Mouse (Mus musculus) lung, embryonic 16.5 days (tissue): Measurements from ENCODE around the gene Tbc1d16. TPM values are rescaled to one million over a fixed set of nuclear protein-coding genes. Genes with fewer than 3 reads are reported as not detected.

Experiments
- ATAC-seq: fragments of 200-750 bp; cut with Nextera tagmentation; 2 replicates; pipeline ENCODE4 v1.8.0; 2017; ENCODE audit warnings: low read depth, mild to moderate bottlenecking, moderate library complexity
- H3K27ac ChIP-seq: fragments of 300-500 bp; sonication (generic); 2 replicates; pipeline ENCODE4 v1.5.1; 2014; ENCODE audit warnings: mild to moderate bottlenecking, control low read depth, low read length
- H3K27me3 ChIP-seq: fragments of 300-500 bp; sonication (generic); 2 replicates; pipeline ENCODE4 v1.6.1; 2014; ENCODE audit warnings: low read depth, low read length, mixed read lengths; ENCODE audit not compliant: control insufficient read depth, insufficient read depth
- H3K36me3 ChIP-seq: fragments of 300-500 bp; sonication (generic); 2 replicates; pipeline ENCODE4 v1.6.1; 2014; ENCODE audit warnings: low read length; ENCODE audit not compliant: control insufficient read depth, insufficient read depth
- H3K4me1 ChIP-seq: fragments of 300-500 bp; sonication (generic); replicated peaks from 2 replicates; pipeline ENCODE4 v1.6.1; 2014; ENCODE audit warnings: low read length, mixed read lengths; ENCODE audit not compliant: control insufficient read depth, insufficient read depth
- H3K4me2 ChIP-seq: fragments of 300-500 bp; sonication (generic); 2 replicates; pipeline ENCODE4 v1.6.1; 2014; ENCODE audit warnings: low read depth, low read length, control low read depth
- H3K4me3 ChIP-seq: fragments of 300-500 bp; sonication (generic); 2 replicates; pipeline ENCODE4 v1.5.1; 2014; ENCODE audit warnings: mild to moderate bottlenecking, low read length, control low read depth
- H3K9ac ChIP-seq: fragments of 300-500 bp; sonication (generic); 2 replicates; pipeline ENCODE4 v1.6.1; 2014; ENCODE audit warnings: low read length, control low read depth
- H3K9me3 ChIP-seq: fragments of 300-500 bp; sonication (generic); 2 replicates; pipeline ENCODE4 v1.6.1; 2016; ENCODE audit warnings: low read length; ENCODE audit not compliant: control insufficient read depth
- WGBS: fragments of 180-500 bp; shearing (Covaris S2); extraction: QIAGEN DNeasy Blood & Tissue Kit; methylation state at CpG from one replicate; pipeline ENCODE4 v1.1.7; 2014; 5-methylcytosine and 5-hydroxymethylcytosine counted together
- polyA plus RNA-seq: library from polyadenylated mRNA; unstranded; fragments of >200 nt; fragmentation: Nextera tagmentation; extraction: Ambion mirVana; gene quantifications from 2 replicates; pipeline ENCODE4 v1.2.1, GENCODE M21; 2015

Tbc1d16 gene
- polyA plus RNA-seq, 1 experiment from 2014 or later: 19.4 TPM

DNA sequence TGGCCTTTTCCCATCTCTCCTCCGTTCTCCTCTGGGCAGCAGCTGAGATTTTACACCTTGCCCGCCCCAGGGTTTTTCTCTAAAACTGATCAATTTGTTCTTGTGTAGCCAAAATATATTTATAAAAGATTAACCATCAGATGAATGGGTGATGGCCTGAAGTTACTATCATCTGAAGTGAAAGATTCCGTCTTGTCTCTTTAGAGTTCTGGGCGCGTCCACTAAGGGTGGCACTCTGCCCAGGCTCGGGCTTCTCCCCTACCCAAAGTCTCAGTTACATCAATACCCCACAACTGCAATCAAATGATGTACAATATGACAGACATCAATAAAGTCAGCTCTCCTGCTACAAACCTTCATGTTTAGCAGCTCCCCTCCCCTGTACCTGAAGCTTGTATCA lies 3.4 kb downstream of the Tbc1d16 start:
- no peak for ATAC-seq
- Histone ChIP-seq H3K4me3 (no peak overlapping the region), H3K4me1 (peaks cover 54% of the 10 kb centered on the region), H3K4me2 (no peak overlapping the region), H3K27me3 (no peaks in the 10 kb centered on the region), H3K36me3 (no peaks in the 10 kb centered on the region), H3K9me3 (no peaks in the 10 kb centered on the region), H3K27ac (no peak overlapping the region), H3K9ac (no peak overlapping the region)
- 91% methylated on average over 6 of the region's 6 CpGs for WGBS

- Histone ChIP-seq H3K9me3 (no peaks in the 10 kb centered on the region), H3K4me1 (peaks cover 51% of the 10 kb centered on the region), H3K9ac (peak overlapping the region; percentile 6; the same call in 1 of the 2 replicates), H3K4me2 (peak overlapping the region; percentile 24; the same call in 1 of the 2 replicates), H3K27me3 (no peaks in the 10 kb centered on the region), H3K36me3 (no peaks in the 10 kb centered on the region), H3K4me3 (no peak overlapping the region), H3K27ac (peak overlapping the region; percentile 91)
- peak; percentile 79 for ATAC-seq
- WGBS: 53% methylated on average over 20 of the region's 20 CpGs
Observed at GRCm38 (mm10) chr11:119223124-119223890, 5.0 kb downstream of the Tbc1d16 start.

DNA sequence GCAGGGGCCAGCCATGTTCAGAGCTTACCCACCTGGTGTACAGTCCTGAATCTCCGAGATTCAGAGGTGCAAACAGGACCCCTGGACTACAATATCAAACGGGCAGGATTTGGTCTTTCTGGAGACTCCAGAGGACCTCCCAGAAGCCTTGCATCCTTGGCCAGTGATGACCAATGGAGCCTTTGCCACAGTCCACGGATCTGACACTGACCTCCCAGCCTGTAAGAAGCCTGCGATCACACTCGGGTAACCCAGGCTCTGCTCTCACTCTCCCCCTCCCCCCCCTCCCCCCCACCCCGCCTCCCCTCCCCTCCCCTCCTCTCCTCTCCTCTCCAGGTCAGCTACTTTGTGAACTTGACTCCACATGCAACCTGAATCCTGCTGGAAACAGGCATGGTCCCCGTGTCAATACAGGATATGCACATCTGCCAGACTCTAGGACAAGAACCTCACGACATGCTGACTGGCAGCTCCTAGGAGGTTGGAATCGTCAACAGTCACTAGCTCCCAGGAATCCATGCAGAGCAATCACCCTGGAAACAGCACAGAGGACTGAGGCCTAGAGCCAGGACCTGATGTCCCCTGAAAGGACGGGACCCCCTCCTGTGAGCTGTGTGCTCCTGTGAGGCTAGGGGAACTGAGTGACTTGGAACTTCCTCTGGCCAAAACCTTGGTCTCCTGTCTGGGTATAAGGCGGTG lies 6.3 kb downstream of the Tbc1d16 start:
- no peak for ATAC-seq
- Histone ChIP-seq H3K27ac (no peak overlapping the region), H3K4me2 (no peak overlapping the region), H3K4me3 (no peak overlapping the region), H3K9me3 (no peaks in the 10 kb centered on the region), H3K27me3 (no peaks in the 10 kb centered on the region), H3K9ac (no peak overlapping the region), H3K36me3 (no peaks in the 10 kb centered on the region), H3K4me1 (peaks cover 48% of the 10 kb centered on the region)
- 41% methylated on average over 10 of the region's 11 CpGs for WGBS

GRCm38 (mm10) chr11:119219816-119220465 lies 8.4 kb downstream of the Tbc1d16 start:
- no peaks in the 10 kb centered on the region for H3K9me3 ChIP-seq
- no peak overlapping the region for H3K9ac ChIP-seq
- no peak for ATAC-seq
- H3K36me3 ChIP-seq: no peaks in the 10 kb centered on the region
- no peaks in the 10 kb centered on the region for H3K27me3 ChIP-seq
- WGBS: 31% methylated on average over 17 of the region's 17 CpGs
- peaks cover 49% of the 10 kb centered on the region for H3K4me1 ChIP-seq
- H3K27ac ChIP-seq: no peak overlapping the region
- no peak overlapping the region for H3K4me3 ChIP-seq
- H3K4me2 ChIP-seq: 0 out of 2 replicates have a peak overlapping the region, but pooled peaks have one; percentile 1

- Histone ChIP-seq H3K4me1 (peaks cover 48% of the 10 kb centered on the region), H3K4me2 (no peak overlapping the region), H3K9ac (no peak overlapping the region), H3K27ac (no peak overlapping the region), H3K4me3 (no peak overlapping the region), H3K36me3 (no peaks in the 10 kb centered on the region), H3K9me3 (no peaks in the 10 kb centered on the region), H3K27me3 (no peaks in the 10 kb centered on the region)
- WGBS: 90% methylated on average over 6 of the region's 6 CpGs
- no peak for ATAC-seq
Observed at GRCm38 (mm10) chr11:119217861-119218260, 10.4 kb downstream of the Tbc1d16 start.

GRCm38 (mm10) chr11:119215905-119216507 lies 12.3 kb downstream of the Tbc1d16 start:
- 24% methylated on average over 9 of the region's 9 CpGs for WGBS
- H3K9ac ChIP-seq: peak overlapping the region; percentile 57
- H3K4me2 ChIP-seq: peak overlapping the region; percentile 59

GRCm38 (mm10) chr11:119215038-119215904 lies 13.0 kb downstream of the Tbc1d16 start:
- peaks cover 49% of the 10 kb centered on the region for H3K4me1 ChIP-seq
- WGBS: under 1% methylated on average over 18 of the region's 18 CpGs

More at GRCm38 (mm10) chr11:119215905-119216507, 12.3 kb downstream of the Tbc1d16 start:
- H3K9me3 ChIP-seq: no peaks in the 10 kb centered on the region
- peak overlapping the region; percentile 97 for H3K27ac ChIP-seq
- H3K4me3 ChIP-seq: peak overlapping the region; percentile 34
- no peaks in the 10 kb centered on the region for H3K36me3 ChIP-seq
- H3K4me1 ChIP-seq: peaks cover 44% of the 10 kb centered on the region
- peak; percentile 22 for ATAC-seq
- no peaks in the 10 kb centered on the region for H3K27me3 ChIP-seq

GRCm38 (mm10) chr11:119213166-119213885 lies 15.0 kb downstream of the Tbc1d16 start:
- H3K4me3 ChIP-seq: no peak overlapping the region
- H3K27me3 ChIP-seq: no peaks in the 10 kb centered on the region
- H3K4me2 ChIP-seq: no peak overlapping the region
- WGBS: 56% methylated on average over 19 of the region's 19 CpGs
- H3K9ac ChIP-seq: no peak overlapping the region
- peaks cover 3% of the 10 kb centered on the region; the same call in 1 of the 2 replicates for H3K36me3 ChIP-seq
- H3K4me1 ChIP-seq: peaks cover 46% of the 10 kb centered on the region
- no peak overlapping the region for H3K27ac ChIP-seq
- H3K9me3 ChIP-seq: no peaks in the 10 kb centered on the region
- no peak for ATAC-seq

More at GRCm38 (mm10) chr11:119215038-119215904, 13.0 kb downstream of the Tbc1d16 start:
- Histone ChIP-seq H3K9me3 (no peaks in the 10 kb centered on the region), H3K27ac (peak overlapping the region; percentile 97), H3K4me2 (peak overlapping the region; percentile 59), H3K4me3 (peak overlapping the region; percentile 34), H3K9ac (peak overlapping the region; percentile 57), H3K27me3 (no peaks in the 10 kb centered on the region), H3K36me3 (no peaks in the 10 kb centered on the region)
- peak; percentile 90 for ATAC-seq
